Mouse (Mus musculus) gastrocnemius, postnatal 14 days (tissue): ENCODE data around the gene Tfpi. TPM values are rescaled to one million over a fixed set of nuclear protein-coding genes. Genes with fewer than 3 reads are reported as not detected.

Source experiments
- DNase-seq: peaks from one replicate; pipeline ENCODE4 v3.0.0; 2021; ENCODE audit warnings: mixed read lengths
- intact Hi-C: fragments of 180-260 bp; cut with DNase I; formaldehyde crosslinking; loops from one replicate; pipeline ENCODE4 v1.15.1; 2025; ENCODE audit warnings: low total_unique reads
- total RNA-seq, 2 experiments: library from RNA; stranded (reverse); gene quantifications; 2 replicates each; pipeline ENCODE4 v1.2.3; 2021

Gene Tfpi
- total RNA-seq, 2 experiments from 2014 or later: 6.7 to 6.9 TPM

- no peak for DNase-seq
- intact Hi-C loops: no loop called here
These were observed 444 bp downstream of the Tfpi start for GRCm38 (mm10) chr2:84476131-84476530.

GRCm38 (mm10) chr2:84475601-84476000, 974 bp downstream of the Tfpi start:
- intact Hi-C loops: no loop called here
- no peak for DNase-seq

- DNase-seq: no peak
- intact Hi-C loops: no loop called here
These were observed 1.9 kb downstream of the Tfpi start for GRCm38 (mm10) chr2:84474651-84475050.

GRCm38 (mm10) chr2:84473941-84474530, 2.5 kb downstream of the Tfpi start:
- intact Hi-C loops: no loop called here
- DNase-seq: no peak

- intact Hi-C loops: no loop called here
- no peak for DNase-seq
These were observed 9.2 kb downstream of the Tfpi start for GRCm38 (mm10) chr2:84467391-84467790.

- no peak for DNase-seq
- intact Hi-C loops: no loop called here
These were observed 11.6 kb downstream of the Tfpi start for GRCm38 (mm10) chr2:84464956-84465355.

GRCm38 (mm10) chr2:84462411-84462810, 14.2 kb downstream of the Tfpi start:
- intact Hi-C loops: no loop called here
- DNase-seq: no peak

- intact Hi-C loops: loop anchor here (10.0 kb wide), 1 partner anchor 205 kb away; no protein-coding TSS in a partner anchor
- no peak for DNase-seq
These were observed 16.9 kb downstream of the Tfpi start for GRCm38 (mm10) chr2:84459651-84460177.

- intact Hi-C loops: loop anchor here (10.0 kb wide), 1 partner anchor 208 kb away; no protein-coding TSS in a partner anchor
- no peak for DNase-seq
These were observed 19.4 kb downstream of the Tfpi start for GRCm38 (mm10) chr2:84457221-84457620.

- intact Hi-C loops: loop anchor here (10.0 kb wide), 1 partner anchor 209 kb away; no protein-coding TSS in a partner anchor
- no peak for DNase-seq
These were observed 21.3 kb downstream of the Tfpi start for GRCm38 (mm10) chr2:84455236-84455799.

- no peak for DNase-seq
- intact Hi-C loops: loop anchor here (10.0 kb wide), 1 partner anchor 210 kb away; no protein-coding TSS in a partner anchor
These were observed 21.9 kb downstream of the Tfpi start for GRCm38 (mm10) chr2:84454551-84455235.

GRCm38 (mm10) chr2:84454051-84454450, 22.5 kb downstream of the Tfpi start:
- no peak for DNase-seq
- intact Hi-C loops: loop anchor here (10.0 kb wide), 1 partner anchor 211 kb away; no protein-coding TSS in a partner anchor

- DNase-seq: no peak
- intact Hi-C loops: no loop called here
These were observed 31.1 kb downstream of the Tfpi start for GRCm38 (mm10) chr2:84445499-84445898.

- intact Hi-C loops: no loop called here
- DNase-seq: no peak
These were observed 34.6 kb downstream of the Tfpi start for GRCm38 (mm10) chr2:84441940-84442339.

GRCm38 (mm10) chr2:84429724-84430123, 46.9 kb downstream of the Tfpi start:
- no peak for DNase-seq
- intact Hi-C loops: no loop called here

GRCm38 (mm10) chr2:84428836-84429235, 47.7 kb downstream of the Tfpi start:
- no peak for DNase-seq
- intact Hi-C loops: no loop called here

GRCm38 (mm10) chr2:84426531-84426930, 50.0 kb downstream of the Tfpi start:
- intact Hi-C loops: no loop called here
- no peak for DNase-seq

- intact Hi-C loops: no loop called here
- peak; percentile 76 for DNase-seq
These were observed 51.4 kb downstream of the Tfpi start, which contains the start of gene Calcrl for GRCm38 (mm10) chr2:84425138-84425537. Gene Calcrl (minus strand): TSS chr2:84425411.

- no peak for DNase-seq
- intact Hi-C loops: no loop called here
These were observed 60.1 kb downstream of the Tfpi start for GRCm38 (mm10) chr2:84416501-84416900.

- no peak for DNase-seq
- intact Hi-C loops: no loop called here
These were observed 66.6 kb downstream of the Tfpi start for GRCm38 (mm10) chr2:84409796-84410592.
